Mouse (Mus musculus) stomach, embryonic 16.5 days (tissue): Measurements from ENCODE around the gene Herc1. TPM values are rescaled to one million over a fixed set of nuclear protein-coding genes. Genes with fewer than 3 reads are reported as not detected.

ENCODE experiments used
- ATAC-seq: fragments of 200-750 bp; cut with Nextera tagmentation; 2 replicates; pipeline ENCODE4 v1.8.0; 2017; ENCODE audit warnings: moderate number of reproducible peaks, moderate TSS enrichment; ENCODE audit not compliant: insufficient read depth, low FRiP score
- H3K27ac ChIP-seq: fragments of 300-500 bp; sonication (generic); 2 replicates; pipeline ENCODE4 v1.5.1; 2014; ENCODE audit warnings: low read length
- H3K27me3 ChIP-seq: fragments of 300-500 bp; sonication (generic); 2 replicates; pipeline ENCODE4 v1.6.1; 2014; ENCODE audit warnings: low read length, control low read depth, mixed read lengths; ENCODE audit not compliant: control insufficient read depth, insufficient read depth
- H3K36me3 ChIP-seq: fragments of 300-500 bp; sonication (generic); 2 replicates; pipeline ENCODE4 v1.6.1; 2014; ENCODE audit warnings: low read length; ENCODE audit not compliant: control insufficient read depth, insufficient read depth
- H3K4me1 ChIP-seq: fragments of 300-500 bp; sonication (generic); 2 replicates; pipeline ENCODE4 v1.6.1; 2014; ENCODE audit warnings: low read length, control low read depth, mixed read lengths; ENCODE audit not compliant: control insufficient read depth, insufficient read depth
- H3K4me2 ChIP-seq: fragments of 300-500 bp; sonication (generic); 2 replicates; pipeline ENCODE4 v1.6.1; 2014; ENCODE audit warnings: low read depth, low read length, mixed read lengths
- H3K4me3 ChIP-seq: fragments of 300-500 bp; sonication (generic); replicated peaks from 2 replicates; pipeline ENCODE4 v1.5.1; 2014; ENCODE audit warnings: mild to moderate bottlenecking, low read length
- H3K9ac ChIP-seq: fragments of 300-500 bp; sonication (generic); 2 replicates; pipeline ENCODE4 v1.6.1; 2014; ENCODE audit warnings: low read length
- H3K9me3 ChIP-seq: fragments of 300-500 bp; sonication (generic); replicated peaks from 2 replicates; pipeline ENCODE4 v1.6.1; 2016; ENCODE audit warnings: low read length, control low read depth; ENCODE audit not compliant: control insufficient read depth
- WGBS: fragments of 180-500 bp; shearing (Covaris S2); extraction: QIAGEN DNeasy Blood & Tissue Kit; methylation state at CpG from one replicate; pipeline ENCODE4 v1.1.7; 2014; 5-methylcytosine and 5-hydroxymethylcytosine counted together
- polyA plus RNA-seq: library from polyadenylated mRNA; unstranded; fragments of >200 nt; fragmentation: Nextera tagmentation; extraction: Ambion mirVana; gene quantifications from 2 replicates; pipeline ENCODE4 v1.2.1, GENCODE M21; 2015

Herc1 gene
- polyA plus RNA-seq, 1 experiment from 2014 or later = 22.1 TPM

- Histone ChIP-seq H3K27me3 (no peaks in the 10 kb centered on the region), H3K9ac (no peak overlapping the region), H3K4me3 (no peak overlapping the region), H3K4me1 (no peaks in the 10 kb centered on the region), H3K9me3 (no peaks in the 10 kb centered on the region), H3K4me2 (no peak overlapping the region), H3K36me3 (peaks cover 11% of the 10 kb centered on the region; the same call in 1 of the 2 replicates), H3K27ac (no peak overlapping the region)
- 90% methylated on average over 13 of the region's 13 CpGs for WGBS
- no peak for ATAC-seq
These were observed 154.3 kb downstream of the Herc1 start for GRCm38 (mm10) chr9:66504518-66504917.

GRCm38 (mm10) chr9:66505141-66505917 is 155.1 kb downstream of the Herc1 start:
- no peak overlapping the region for H3K4me3 ChIP-seq
- H3K9me3 ChIP-seq = no peaks in the 10 kb centered on the region
- H3K27ac ChIP-seq = peak overlapping the region; percentile 15; the same call in 1 of the 2 replicates
- peak; percentile 63; the same call in 1 of the 2 replicates for ATAC-seq
- H3K9ac ChIP-seq = no peak overlapping the region
- H3K4me2 ChIP-seq = no peak overlapping the region
- H3K27me3 ChIP-seq = no peaks in the 10 kb centered on the region
- 70% methylated on average over 9 of the region's 9 CpGs for WGBS
- H3K4me1 ChIP-seq = no peaks in the 10 kb centered on the region; the same call in 1 of the 2 replicates
- peaks cover 11% of the 10 kb centered on the region; the same call in 1 of the 2 replicates for H3K36me3 ChIP-seq

- no peaks in the 10 kb centered on the region for H3K9me3 ChIP-seq
- peaks cover 11% of the 10 kb centered on the region; the same call in 1 of the 2 replicates for H3K36me3 ChIP-seq
- H3K27me3 ChIP-seq = no peaks in the 10 kb centered on the region
- no peak overlapping the region for H3K9ac ChIP-seq
- no peak overlapping the region for H3K27ac ChIP-seq
- H3K4me1 ChIP-seq = peaks cover 6% of the 10 kb centered on the region
- no peak overlapping the region for H3K4me3 ChIP-seq
- 76% methylated on average over 4 of the region's 4 CpGs for WGBS
- no peak for ATAC-seq
- H3K4me2 ChIP-seq = no peak overlapping the region
These were observed 155.8 kb downstream of the Herc1 start for GRCm38 (mm10) chr9:66506011-66506410.

- Histone ChIP-seq H3K4me2 (no peak overlapping the region), H3K9ac (no peak overlapping the region), H3K4me3 (no peak overlapping the region), H3K27ac (no peak overlapping the region), H3K4me1 (peaks cover 7% of the 10 kb centered on the region), H3K36me3 (peaks cover 11% of the 10 kb centered on the region; the same call in 1 of the 2 replicates), H3K27me3 (no peaks in the 10 kb centered on the region), H3K9me3 (no peaks in the 10 kb centered on the region)
- ATAC-seq = no peak
These were observed 156.2 kb downstream of the Herc1 start for GRCm38 (mm10) chr9:66506424-66506823.

GRCm38 (mm10) chr9:66507684-66508083 is 157.4 kb downstream of the Herc1 start:
- Histone ChIP-seq H3K36me3 (peaks cover 4% of the 10 kb centered on the region; the same call in 1 of the 2 replicates), H3K27me3 (no peaks in the 10 kb centered on the region), H3K4me3 (no peak overlapping the region), H3K9me3 (no peaks in the 10 kb centered on the region), H3K27ac (no peak overlapping the region), H3K4me1 (peaks cover 10% of the 10 kb centered on the region), H3K9ac (no peak overlapping the region), H3K4me2 (no peak overlapping the region)
- WGBS = 74% methylated on average over 3 of the region's 3 CpGs
- ATAC-seq = no peak

- no peaks in the 10 kb centered on the region for H3K27me3 ChIP-seq
- ATAC-seq = no peak
- H3K9me3 ChIP-seq = no peaks in the 10 kb centered on the region
- peaks cover 22% of the 10 kb centered on the region for H3K4me1 ChIP-seq
- no peak overlapping the region for H3K4me3 ChIP-seq
- peaks cover 4% of the 10 kb centered on the region; the same call in 1 of the 2 replicates for H3K36me3 ChIP-seq
- WGBS = 81% methylated on average over 4 of the region's 4 CpGs
- H3K9ac ChIP-seq = no peak overlapping the region
- H3K4me2 ChIP-seq = no peak overlapping the region
- H3K27ac ChIP-seq = no peak overlapping the region
These were observed 158.7 kb downstream of the Herc1 start for GRCm38 (mm10) chr9:66508890-66509399.

- no peak for ATAC-seq
- no peak overlapping the region for H3K4me2 ChIP-seq
- no peak overlapping the region for H3K4me3 ChIP-seq
- H3K27me3 ChIP-seq = no peaks in the 10 kb centered on the region
- 0 out of 2 replicates have a peak, but pooled peaks cover 4% of the 10 kb centered on the region for H3K36me3 ChIP-seq
- H3K27ac ChIP-seq = peak overlapping the region; percentile 98; the same call in 1 of the 2 replicates
- 0 out of 2 replicates have a peak overlapping the region, but pooled peaks have one; percentile 4 for H3K9ac ChIP-seq
- H3K9me3 ChIP-seq = no peaks in the 10 kb centered on the region
- peaks cover 36% of the 10 kb centered on the region for H3K4me1 ChIP-seq
- 80% methylated on average over 7 of the region's 7 CpGs for WGBS
These were observed 160.1 kb downstream of the Herc1 start for GRCm38 (mm10) chr9:66510351-66510841.

- Histone ChIP-seq H3K36me3 (0 out of 2 replicates have a peak, but pooled peaks cover 4% of the 10 kb centered on the region), H3K27me3 (no peaks in the 10 kb centered on the region), H3K9ac (peak overlapping the region; percentile 82), H3K9me3 (no peaks in the 10 kb centered on the region), H3K27ac (peak overlapping the region; percentile 98), H3K4me1 (peaks cover 36% of the 10 kb centered on the region), H3K4me2 (peak overlapping the region; percentile 82), H3K4me3 (peak overlapping the region; percentile 62)
- 0% methylated on average over 2 of the region's 2 CpGs for WGBS
- no peak for ATAC-seq
These were observed 160.7 kb downstream of the Herc1 start for GRCm38 (mm10) chr9:66510944-66511343.
